Mouse (Mus musculus): ENCODE results near the gene Rassf4.

DNA sequence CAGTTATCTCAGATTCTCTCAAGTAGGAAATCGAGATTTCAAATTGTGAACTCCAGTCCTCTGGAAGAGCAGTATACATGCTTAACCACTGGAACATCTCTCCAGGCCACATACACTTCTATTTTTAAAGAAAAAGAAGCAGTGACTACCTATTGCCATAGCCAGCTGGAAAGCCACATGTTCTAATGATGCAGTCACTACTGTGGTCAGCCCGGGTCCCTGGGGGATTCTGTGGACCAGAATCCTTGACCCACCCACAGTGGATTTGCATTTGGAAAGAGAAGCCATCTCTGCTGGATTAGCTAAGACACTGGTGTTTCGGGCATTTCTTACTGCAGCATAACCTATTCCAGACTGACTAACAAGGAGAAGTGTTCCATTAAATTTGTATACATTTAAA lies 6.4 kb downstream of the Rassf4 start:
- TF ChIP-seq POLR2A (IDR thresholded peaks at IDR 0.05; ENCODE audit: control insufficient read depth, extremely low read depth, insufficient read depth, low read length, poor library complexity) (no peak), CTCF (IDR thresholded peaks at IDR 0.05; ENCODE audit: borderline replicate concordance, control insufficient read depth, extremely low read depth, insufficient read depth, low read length, poor library complexity) (no peak)
